Mouse (Mus musculus): ENCODE measurements around the gene Pitpnm1.
"Not testable (repeated sequence)": the region's sequence is repeated elsewhere in the genome, so short reads cannot be mapped to it uniquely, and the experiment has no call there.

Pitpnm1 gene

DNA sequence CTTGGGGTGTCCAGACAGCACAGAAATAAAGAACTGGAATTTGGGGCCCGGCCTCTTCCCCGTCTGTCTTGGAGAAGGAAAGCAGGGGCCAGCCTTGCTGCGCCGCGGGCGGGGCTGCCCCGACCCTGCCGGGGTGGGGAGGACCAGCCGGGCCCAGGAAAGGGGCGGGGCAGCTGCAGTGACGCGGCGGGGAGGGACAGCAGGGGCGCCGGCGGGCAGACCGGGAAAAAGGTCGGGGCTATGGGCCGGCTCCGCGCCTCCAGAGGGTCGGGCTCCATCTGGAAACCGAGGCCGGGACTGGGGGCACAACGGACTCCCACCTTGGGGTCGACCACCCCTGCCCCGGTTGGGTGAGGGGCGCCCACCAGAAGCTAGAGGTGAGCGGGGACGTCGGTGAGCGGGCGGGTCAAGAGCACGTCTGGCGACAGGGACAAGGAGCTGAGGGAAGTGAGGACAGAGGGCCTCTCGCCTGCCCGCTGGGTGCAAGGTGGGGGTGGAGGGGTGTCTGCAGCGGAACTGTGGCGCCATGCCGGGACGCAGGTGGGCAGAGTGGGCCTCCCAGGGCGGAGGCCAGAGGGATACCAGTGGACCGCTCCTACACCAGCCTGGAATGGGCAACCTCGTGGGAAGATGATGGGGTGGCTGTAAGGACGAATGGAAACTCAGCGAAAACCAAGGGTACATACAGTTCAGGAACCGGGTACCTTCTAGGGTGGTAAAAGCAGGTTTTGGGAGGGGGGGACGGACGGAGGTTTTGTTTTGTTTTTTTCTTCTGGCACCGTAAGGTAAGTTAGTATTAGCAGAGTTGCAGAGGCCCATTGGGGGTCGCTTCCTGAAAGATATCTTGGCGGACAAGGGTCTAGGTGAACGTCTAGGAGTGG lies at the start of gene Pitpnm1:
Gene Pitpnm1, plus strand, starts transcription at position 162 of the 881 bp plus-strand sequence.
- peak; percentile 85 for DNase-seq

DNA sequence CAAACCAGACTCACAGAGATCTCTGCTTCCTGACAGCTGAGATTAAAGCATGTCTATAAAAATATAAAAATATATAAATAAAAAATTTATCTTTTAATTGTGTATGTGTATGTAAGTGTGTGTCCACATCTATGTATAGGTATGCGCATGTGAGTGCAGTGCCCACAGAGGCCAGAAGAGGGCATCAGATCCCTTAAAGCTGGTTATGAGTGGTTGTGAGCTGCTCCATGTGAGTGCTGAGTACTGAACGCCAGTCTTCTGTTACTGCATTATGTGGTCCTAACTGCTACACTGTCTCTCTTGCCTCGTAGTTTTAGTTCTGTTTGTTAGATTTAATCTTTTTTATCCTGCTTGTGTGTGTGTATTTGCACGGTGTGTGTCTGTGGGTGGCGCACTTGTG lies 48.8 kb upstream of the Pitpnm1 start:
- DNase-seq, result peak; percentile 32

- DNase-seq, result peak; percentile 79
Measured at GRCm38 (mm10) chr19:4051741-4052515, 47.9 kb upstream of the Pitpnm1 start.

GRCm38 (mm10) chr19:4052516-4053030 lies 47.2 kb upstream of the Pitpnm1 start:
- no peak for DNase-seq

GRCm38 (mm10) chr19:4054613-4055012 lies 45.2 kb upstream of the Pitpnm1 start:
- no peak for DNase-seq

- no peak for DNase-seq
Measured at GRCm38 (mm10) chr19:4055216-4055946, 44.4 kb upstream of the Pitpnm1 start.

DNA sequence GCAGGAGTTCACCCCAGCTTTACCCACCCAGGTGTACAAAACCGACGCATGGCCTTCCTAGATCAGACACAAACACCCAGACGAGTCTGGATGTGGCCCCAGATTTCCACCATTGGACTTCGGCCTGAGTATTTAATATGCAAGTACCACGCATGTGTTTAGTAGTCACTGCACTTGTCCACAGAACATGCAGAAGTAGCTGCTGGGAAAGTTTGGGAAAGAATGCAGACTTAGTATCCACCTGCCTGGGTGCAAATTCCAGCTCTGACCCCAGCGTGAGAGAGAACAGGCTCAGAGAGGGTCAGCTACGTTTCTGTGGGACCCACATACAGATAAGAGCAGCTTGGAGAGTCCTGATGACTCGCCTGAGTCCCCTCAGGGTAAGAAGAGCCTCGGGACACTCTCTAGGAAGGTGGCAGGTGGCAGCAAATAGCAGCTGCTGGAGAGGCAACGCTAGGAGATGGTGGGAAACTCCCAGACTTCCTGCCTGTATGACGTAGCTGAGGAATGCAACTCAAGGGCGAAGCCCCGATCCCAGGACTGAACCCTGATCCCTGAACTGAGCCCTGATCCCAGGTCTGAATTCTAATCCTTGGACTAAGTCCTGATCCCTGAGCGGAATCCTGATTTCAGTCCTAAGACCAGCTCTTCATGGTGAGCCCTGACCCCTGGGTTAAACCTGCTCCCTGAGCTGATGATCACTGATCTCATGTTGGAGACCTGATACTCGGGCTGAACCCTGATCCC lies 43.7 kb upstream of the Pitpnm1 start:
- no peak for DNase-seq

- no peak for DNase-seq
Measured at GRCm38 (mm10) chr19:4056727-4057126, 43.1 kb upstream of the Pitpnm1 start.

- no peak for DNase-seq
Measured at GRCm38 (mm10) chr19:4057389-4057788, 42.4 kb upstream of the Pitpnm1 start.

GRCm38 (mm10) chr19:4057962-4058361 lies 41.8 kb upstream of the Pitpnm1 start:
- DNase-seq, result no peak

- DNase-seq, result no peak
Measured at GRCm38 (mm10) chr19:4058581-4058980, 41.2 kb upstream of the Pitpnm1 start.

DNA sequence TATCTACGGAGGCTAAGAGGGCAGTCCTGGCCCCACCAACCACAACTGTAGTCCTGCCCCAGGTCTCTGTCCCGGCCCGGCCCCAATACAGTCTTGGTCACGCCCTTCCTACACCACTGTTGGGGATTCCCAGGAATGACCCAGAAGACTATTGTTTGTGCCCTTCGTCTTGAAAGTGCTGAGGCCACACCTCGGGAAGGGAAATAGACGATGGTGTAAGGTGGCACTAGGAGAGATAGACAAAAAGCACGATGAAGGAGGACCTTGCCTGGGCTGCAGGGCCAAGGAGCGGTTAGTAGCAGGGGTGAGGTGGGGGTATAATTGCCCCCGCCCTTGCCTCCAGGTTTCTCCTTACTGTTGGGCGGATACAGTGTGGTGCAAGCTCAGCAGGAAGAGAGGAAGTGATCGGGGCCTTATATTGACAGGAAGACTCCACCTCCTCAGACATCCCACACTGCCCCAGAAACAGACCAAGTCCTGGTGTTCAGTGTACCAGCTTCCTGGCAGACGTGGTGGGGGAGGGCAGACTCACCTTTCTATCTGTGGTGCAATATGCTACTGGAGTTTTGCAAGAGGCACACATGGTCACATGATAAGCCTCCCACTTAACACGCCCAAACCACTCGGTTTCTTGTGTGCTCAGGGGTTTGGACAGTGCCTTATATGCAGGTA lies 40.6 kb upstream of the Pitpnm1 start, which contains the start of gene Gstp3:
Gene Gstp3, minus strand, starts transcription at position 501 of the 672 bp plus-strand sequence.
- DNase-seq, result peak; percentile 54

- DNase-seq, result not testable (repeated sequence)
Measured at GRCm38 (mm10) chr19:4060044-4060898, 39.5 kb upstream of the Pitpnm1 start.

GRCm38 (mm10) chr19:4060899-4061465 lies 38.8 kb upstream of the Pitpnm1 start:
- DNase-seq, result no peak

GRCm38 (mm10) chr19:4063357-4063756 lies 36.4 kb upstream of the Pitpnm1 start:
- not testable (repeated sequence) for DNase-seq

DNA sequence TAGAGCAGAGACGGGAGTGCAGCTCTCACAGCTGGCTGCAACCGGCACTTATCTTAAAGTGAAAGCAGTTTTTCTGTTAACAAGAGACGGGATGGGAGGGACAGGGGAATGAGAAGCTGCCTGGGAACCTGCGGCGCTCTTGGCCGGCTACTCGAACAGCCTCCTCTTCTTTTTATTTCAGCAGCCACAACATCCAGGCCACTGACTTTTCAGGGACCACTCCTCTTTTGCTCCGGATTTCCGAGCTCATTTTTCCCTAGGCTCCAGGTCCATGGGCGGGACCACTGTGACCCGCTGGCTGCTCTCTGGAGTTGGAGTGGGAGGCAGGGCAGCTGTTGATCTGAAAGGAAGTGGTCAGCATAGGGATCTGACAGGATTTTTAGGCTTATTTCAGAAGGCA lies 35.3 kb upstream of the Pitpnm1 start:
- DNase-seq, result not testable (repeated sequence)

GRCm38 (mm10) chr19:4066280-4066679 lies 33.5 kb upstream of the Pitpnm1 start:
- DNase-seq, result no peak

- no peak for DNase-seq
Measured at GRCm38 (mm10) chr19:4066877-4067276, 32.9 kb upstream of the Pitpnm1 start.

DNA sequence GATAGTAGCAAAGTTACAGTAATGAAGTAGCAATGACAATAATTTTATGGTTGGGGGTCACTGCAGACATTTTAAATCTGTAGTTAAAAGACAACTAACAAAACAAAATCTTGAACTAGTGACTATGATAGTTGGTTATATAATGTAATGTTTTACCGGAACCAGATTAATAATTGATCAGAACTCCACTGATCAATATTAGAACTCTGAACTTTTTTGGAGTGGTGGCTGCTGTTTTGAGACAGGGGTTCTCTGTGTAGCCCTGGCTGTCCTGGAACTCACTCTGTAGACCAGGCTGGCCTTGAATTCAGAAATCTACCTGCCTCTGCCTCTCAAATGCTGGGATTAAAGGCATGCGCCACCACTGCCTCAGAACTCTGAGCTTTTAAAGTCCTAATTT lies 31.6 kb upstream of the Pitpnm1 start:
- not testable (repeated sequence) for DNase-seq
